Mouse (Mus musculus): ENCODE measurements at regions not wholly inside any gene's neighbourhood (a gene's known extent, or its start where the extent isn't known, plus 50 kb on each side); places are given as distances from the start of the nearest gene placed in this dataset.

DNA sequence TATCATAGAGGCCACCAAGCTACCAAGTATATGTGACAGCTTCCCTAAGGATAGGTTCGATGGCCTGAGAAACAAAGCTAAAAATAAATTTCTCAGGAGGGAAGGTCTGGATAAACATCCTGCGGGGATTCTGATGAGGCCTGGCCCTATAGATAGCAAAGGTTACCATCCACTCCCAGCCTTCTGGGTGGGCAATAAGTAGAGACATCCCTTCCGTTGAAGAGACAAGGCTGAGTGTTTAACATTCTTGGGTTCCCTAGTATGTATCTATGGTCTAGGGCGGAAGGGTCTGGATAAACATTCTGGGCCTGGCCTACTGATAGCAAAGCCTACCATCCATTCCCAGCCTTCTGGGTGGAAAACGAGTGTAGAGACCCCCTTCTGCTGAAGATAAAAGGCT, 180.5 kb upstream of the Dlk1 start:
- no peaks in the 10 kb centered on the region for H3K4me1 ChIP-seq
- ATAC-seq (replicated peaks) = no peak
- 82% methylated on average over 5 of the region's 5 CpGs for WGBS
- no peak overlapping the region for H3K4me2 ChIP-seq
- no peak overlapping the region for H3K4me3 ChIP-seq
- H3K27me3 ChIP-seq (replicated peaks) = no peaks in the 10 kb centered on the region
- H3K36me3 ChIP-seq (replicated peaks) = no peaks in the 10 kb centered on the region
- no peak overlapping the region for H3K9ac ChIP-seq
- no peaks in the 10 kb centered on the region for H3K9me3 ChIP-seq
- no peak overlapping the region for H3K27ac ChIP-seq

GRCm38 (mm10) chr12:109314850-109315249, 137.8 kb upstream of the Dlk1 start:
- Histone ChIP-seq H3K36me3 (replicated peaks) (no peaks in the 10 kb centered on the region), H3K4me3 (no peak overlapping the region), H3K27me3 (replicated peaks) (no peaks in the 10 kb centered on the region), H3K4me1 (no peaks in the 10 kb centered on the region), H3K9me3 (no peaks in the 10 kb centered on the region), H3K9ac (no peak overlapping the region), H3K4me2 (no peak overlapping the region), H3K27ac (no peak overlapping the region)
- ATAC-seq (replicated peaks) = no peak
- WGBS = 27% methylated on average over 6 of the region's 6 CpGs

GRCm38 (mm10) chr12:109325986-109326385, 126.6 kb upstream of the Dlk1 start:
- no peak for ATAC-seq (replicated peaks)
- 38% methylated on average over 11 of the region's 11 CpGs for WGBS
- 0 out of 2 replicates have a peak overlapping the region, but pooled peaks have one; percentile 12 for H3K4me2 ChIP-seq

GRCm38 (mm10) chr12:109371327-109371726, 81.3 kb upstream of the Dlk1 start:
- H3K36me3 ChIP-seq (replicated peaks) = no peaks in the 10 kb centered on the region
- H3K4me1 ChIP-seq = no peaks in the 10 kb centered on the region
- ATAC-seq (replicated peaks) = no peak
- H3K4me2 ChIP-seq = no peak overlapping the region
- WGBS = 78% methylated on average over 2 of the region's 2 CpGs
- no peak overlapping the region for H3K9ac ChIP-seq
- H3K27me3 ChIP-seq (replicated peaks) = no peaks in the 10 kb centered on the region
- no peaks in the 10 kb centered on the region for H3K9me3 ChIP-seq
- H3K27ac ChIP-seq = no peak overlapping the region
- H3K4me3 ChIP-seq = no peak overlapping the region

More at GRCm38 (mm10) chr12:109325986-109326385, 126.6 kb upstream of the Dlk1 start:
- H3K27me3 ChIP-seq (replicated peaks) = no peaks in the 10 kb centered on the region
- H3K9ac ChIP-seq = no peak overlapping the region
- no peak overlapping the region for H3K27ac ChIP-seq
- H3K4me3 ChIP-seq = no peak overlapping the region
- no peaks in the 10 kb centered on the region for H3K36me3 ChIP-seq (replicated peaks)
- no peaks in the 10 kb centered on the region for H3K9me3 ChIP-seq
- no peaks in the 10 kb centered on the region for H3K4me1 ChIP-seq

GRCm38 (mm10) chr12:109385794-109386193, 66.8 kb upstream of the Dlk1 start:
- WGBS = 89% methylated on average over 5 of the region's 5 CpGs
- Histone ChIP-seq H3K27ac (no peak overlapping the region), H3K4me3 (no peak overlapping the region), H3K4me1 (no peaks in the 10 kb centered on the region), H3K9me3 (no peaks in the 10 kb centered on the region), H3K27me3 (replicated peaks) (no peaks in the 10 kb centered on the region), H3K4me2 (no peak overlapping the region), H3K36me3 (replicated peaks) (no peaks in the 10 kb centered on the region), H3K9ac (no peak overlapping the region)
- ATAC-seq (replicated peaks) = no peak

- H3K27ac ChIP-seq = no peak overlapping the region
- WGBS = 62% methylated on average over 7 of the region's 7 CpGs
- H3K4me3 ChIP-seq = no peak overlapping the region
- no peaks in the 10 kb centered on the region for H3K27me3 ChIP-seq (replicated peaks)
- no peaks in the 10 kb centered on the region for H3K9me3 ChIP-seq
- no peaks in the 10 kb centered on the region for H3K36me3 ChIP-seq (replicated peaks)
- no peak for ATAC-seq (replicated peaks)
- no peak overlapping the region for H3K4me2 ChIP-seq
- peaks cover 10% of the 10 kb centered on the region for H3K4me1 ChIP-seq
- H3K9ac ChIP-seq = no peak overlapping the region
These were observed 63.8 kb upstream of the Dlk1 start for GRCm38 (mm10) chr12:109388791-109389190.

DNA sequence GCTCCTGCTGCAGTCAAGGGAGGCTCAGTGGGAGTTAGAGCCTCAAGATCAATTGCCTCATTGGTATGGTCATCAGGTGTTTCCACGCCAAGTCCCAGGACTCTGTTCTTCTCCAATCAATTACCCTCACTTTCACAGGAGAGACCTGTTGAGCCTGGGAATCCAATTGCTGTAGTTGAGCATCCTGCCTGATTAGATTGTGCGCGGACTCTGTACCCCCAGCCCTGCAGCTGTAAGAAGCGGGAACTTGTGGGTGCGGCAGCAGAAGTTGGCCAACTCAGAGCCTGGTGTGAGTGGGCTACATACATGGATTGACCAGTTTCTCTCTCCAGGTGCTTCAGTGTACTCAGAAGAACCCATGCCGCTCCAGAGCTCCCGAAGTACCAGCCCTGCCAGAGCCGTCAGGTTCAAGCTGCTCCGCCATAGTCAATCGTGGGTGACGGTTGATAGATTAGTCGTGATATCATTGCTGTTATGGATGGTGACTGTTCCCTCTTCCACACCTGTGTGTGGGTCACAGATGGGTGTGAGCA, 62.2 kb upstream of the Dlk1 start:
- Histone ChIP-seq H3K9ac (no peak overlapping the region), H3K4me1 (peaks cover 21% of the 10 kb centered on the region), H3K4me2 (no peak overlapping the region), H3K9me3 (no peaks in the 10 kb centered on the region), H3K27ac (no peak overlapping the region), H3K27me3 (replicated peaks) (no peaks in the 10 kb centered on the region), H3K4me3 (no peak overlapping the region), H3K36me3 (replicated peaks) (no peaks in the 10 kb centered on the region)
- no peak for ATAC-seq (replicated peaks)
- 91% methylated on average over 12 of the region's 12 CpGs for WGBS

DNA sequence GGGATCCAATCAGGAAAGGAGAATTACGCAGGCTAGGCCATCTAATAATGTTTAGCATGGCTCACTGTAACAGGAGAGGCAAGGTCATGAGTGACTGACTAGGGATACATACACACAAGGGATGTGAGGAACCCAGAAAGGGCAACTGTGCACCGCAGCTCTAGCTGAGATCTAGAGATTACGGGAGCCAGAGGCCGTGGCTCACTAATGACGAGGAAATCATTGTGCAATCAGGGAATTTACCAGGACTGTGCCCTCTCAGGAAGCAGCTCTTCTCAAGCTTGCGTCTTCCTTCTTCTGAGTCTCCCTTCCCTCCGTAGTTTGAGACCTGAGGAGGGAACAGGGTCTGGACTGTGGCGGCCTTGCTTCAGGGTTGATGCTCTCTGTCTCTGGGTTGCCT, 61.6 kb upstream of the Dlk1 start:
- Histone ChIP-seq H3K27me3 (replicated peaks) (no peaks in the 10 kb centered on the region), H3K4me3 (no peak overlapping the region), H3K4me1 (peaks cover 21% of the 10 kb centered on the region), H3K9me3 (no peaks in the 10 kb centered on the region), H3K36me3 (replicated peaks) (no peaks in the 10 kb centered on the region), H3K9ac (no peak overlapping the region), H3K27ac (no peak overlapping the region), H3K4me2 (no peak overlapping the region)
- WGBS = 89% methylated on average over 8 of the region's 8 CpGs
- no peak for ATAC-seq (replicated peaks)

- Histone ChIP-seq H3K9ac (no peak overlapping the region), H3K36me3 (replicated peaks) (no peaks in the 10 kb centered on the region), H3K4me1 (peaks cover 21% of the 10 kb centered on the region), H3K27ac (peak overlapping the region; percentile 46), H3K27me3 (replicated peaks) (no peaks in the 10 kb centered on the region), H3K9me3 (no peaks in the 10 kb centered on the region), H3K4me2 (peak overlapping the region; percentile 29; the same call in 1 of the 2 replicates), H3K4me3 (no peak overlapping the region)
- 0 out of 2 replicates have a peak, but pooled peaks have one; percentile 8 for ATAC-seq (replicated peaks)
- 20% methylated on average over 8 of the region's 8 CpGs for WGBS
These were observed 59.3 kb upstream of the Dlk1 start for GRCm38 (mm10) chr12:109393326-109393725.

- Histone ChIP-seq H3K27ac (peak overlapping the region; percentile 22), H3K9ac (no peak overlapping the region), H3K9me3 (no peaks in the 10 kb centered on the region), H3K4me2 (peak overlapping the region; percentile 29; the same call in 1 of the 2 replicates), H3K36me3 (replicated peaks) (no peaks in the 10 kb centered on the region), H3K4me3 (no peak overlapping the region), H3K27me3 (replicated peaks) (no peaks in the 10 kb centered on the region), H3K4me1 (peaks cover 22% of the 10 kb centered on the region)
- peak; percentile 55; the same call in 1 of the 2 replicates for ATAC-seq (replicated peaks)
- 5% methylated on average over 15 of the region's 15 CpGs for WGBS
These were observed 58.8 kb upstream of the Dlk1 start for GRCm38 (mm10) chr12:109393795-109394194.

DNA sequence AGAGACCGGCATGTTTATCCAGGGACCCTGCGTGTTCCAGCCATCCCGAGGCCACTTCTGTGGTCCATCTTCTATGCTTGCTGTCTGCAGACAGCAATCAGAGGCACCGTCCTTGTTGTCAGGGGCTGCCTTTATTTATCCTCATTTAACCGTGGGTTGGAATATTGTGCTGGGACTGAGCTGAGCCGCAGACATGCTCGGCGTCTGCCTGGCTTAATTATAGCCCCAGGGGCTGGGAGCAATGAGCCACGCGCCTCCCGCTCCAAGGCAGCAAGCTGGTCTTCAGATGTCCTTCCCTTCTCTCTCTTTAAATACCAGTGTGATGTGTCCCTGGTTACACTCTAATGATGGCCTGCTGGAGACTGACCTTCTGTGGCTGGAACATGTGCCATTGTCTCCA, 58.2 kb upstream of the Dlk1 start:
- H3K4me2 ChIP-seq = no peak overlapping the region
- peak overlapping the region; percentile 22 for H3K27ac ChIP-seq
- H3K27me3 ChIP-seq (replicated peaks) = no peaks in the 10 kb centered on the region
- peaks cover 28% of the 10 kb centered on the region for H3K4me1 ChIP-seq
- WGBS = 36% methylated on average over 11 of the region's 11 CpGs
- no peaks in the 10 kb centered on the region for H3K36me3 ChIP-seq (replicated peaks)
- H3K9ac ChIP-seq = no peak overlapping the region
- ATAC-seq (replicated peaks) = 0 out of 2 replicates have a peak, but pooled peaks have one; percentile 18
- H3K9me3 ChIP-seq = no peaks in the 10 kb centered on the region
- H3K4me3 ChIP-seq = no peak overlapping the region

- H3K4me3 ChIP-seq = no peak overlapping the region
- 85% methylated on average over 6 of the region's 6 CpGs for WGBS
- no peak for ATAC-seq (replicated peaks)
These were observed 56.0 kb upstream of the Dlk1 start for GRCm38 (mm10) chr12:109396614-109397013.

More at GRCm38 (mm10) chr12:109396614-109397013, 56.0 kb upstream of the Dlk1 start:
- Histone ChIP-seq H3K27me3 (replicated peaks) (no peaks in the 10 kb centered on the region), H3K9ac (no peak overlapping the region), H3K9me3 (no peaks in the 10 kb centered on the region), H3K4me2 (no peak overlapping the region), H3K36me3 (replicated peaks) (no peaks in the 10 kb centered on the region), H3K27ac (no peak overlapping the region), H3K4me1 (peaks cover 38% of the 10 kb centered on the region)

All from midbrain, embryonic 15.5 days (tissue).